In the genomic region with DNA sequence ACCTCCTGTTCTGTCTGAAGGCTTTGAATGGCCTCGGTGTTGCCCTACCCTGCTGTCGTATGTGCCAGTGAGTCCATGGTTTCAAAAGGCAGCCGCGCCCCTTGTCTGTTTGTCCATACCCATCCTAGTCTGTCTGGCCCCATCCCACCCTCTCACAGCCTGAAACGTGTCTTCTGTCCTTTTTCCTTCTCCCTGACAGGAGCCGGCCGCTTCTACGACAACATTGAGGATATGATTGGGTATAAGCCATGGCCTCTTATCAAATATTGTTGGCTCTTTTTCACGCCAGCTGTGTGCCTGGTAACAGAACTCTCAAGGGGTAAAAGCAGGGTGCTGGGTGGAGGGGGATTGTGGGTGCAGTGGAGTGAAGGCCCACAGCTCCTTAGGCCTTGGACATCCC, we compare ENCODE assay signal across 21 mouse cellular contexts. TPM values are rescaled to one million over a fixed set of nuclear protein-coding genes. Genes with fewer than 3 reads are reported as not detected.
DNase-seq lines count a peak whose midpoint lies in the region; ATAC-seq and TF ChIP-seq lines count a peak whose summit lies in the region.
"Had no signal": no experiment of that assay in that cellular context is flagged by ENCODE, and none has a peak within 500 bp of the region (broad histone marks: within the 10 kb centered on the region; RNA-seq: fewer than 3 reads in every experiment).

No protein-coding gene starts in this region.

- H3K27me3 ChIP-seq in liver, embryonic 12.5 days (replicated peaks), result no peaks in the 10 kb centered on the region
- no peaks in the 10 kb centered on the region for H3K27me3 ChIP-seq in liver, embryonic 14.5 days (ENCODE audit: control insufficient read depth, insufficient read depth, low read length)
- peaks cover 12% of the 10 kb centered on the region; the same call in 1 of the 2 replicates for H3K27me3 ChIP-seq in limb, embryonic 10.5 days (ENCODE audit: low read depth, poor library complexity, severe bottlenecking)
- H3K27me3 ChIP-seq: embryonic facial prominence, embryonic 12.5 days; forebrain, embryonic 15.5 days had no signal

- H3K27ac ChIP-seq in gastrocnemius, adult 2 months, result no peak overlapping the region
- peak overlapping the region; percentile 33; the same call in 1 of the 2 replicates for H3K27ac ChIP-seq in liver, embryonic 12.5 days
- no peak overlapping the region for H3K27ac ChIP-seq in liver, embryonic 14.5 days
- H3K27ac ChIP-seq in limb, embryonic 10.5 days, result no peak overlapping the region
- H3K27ac ChIP-seq: embryonic facial prominence, embryonic 12.5 days; forebrain, embryonic 15.5 days; heart, embryonic 15.5 days; hindbrain, embryonic 15.5 days had no signal

- peaks cover 28% of the 10 kb centered on the region for H3K4me1 ChIP-seq in liver, embryonic 12.5 days
- peaks cover 10% of the 10 kb centered on the region in 2 experiments for H3K4me1 ChIP-seq in liver, embryonic 14.5 days (replicated peaks; ENCODE audit: control insufficient read depth in 2 of 2, insufficient read depth in 2 of 2, low read length in 1 of 2)
- peaks cover 4% of the 10 kb centered on the region; the same call in 1 of the 2 replicates for H3K4me1 ChIP-seq in limb, embryonic 10.5 days
- H3K4me1 ChIP-seq: embryonic facial prominence, embryonic 12.5 days; forebrain, embryonic 15.5 days; hindbrain, embryonic 15.5 days had no signal

- H3K36me3 ChIP-seq in liver, embryonic 12.5 days, result no peaks in the 10 kb centered on the region
- no peaks in the 10 kb centered on the region for H3K36me3 ChIP-seq in liver, embryonic 14.5 days (replicated peaks; ENCODE audit: control insufficient read depth, insufficient read depth, low read depth)
- H3K36me3 ChIP-seq in limb, embryonic 10.5 days, result no peaks in the 10 kb centered on the region
- H3K36me3 ChIP-seq: embryonic facial prominence, embryonic 12.5 days; forebrain, embryonic 15.5 days; heart, embryonic 15.5 days; hindbrain, embryonic 15.5 days had no signal

- H3K4me2 ChIP-seq in liver, embryonic 12.5 days, result peak overlapping the region; percentile 66
- 0 out of 2 replicates have a peak overlapping the region, but pooled peaks have one; percentile 61 for H3K4me2 ChIP-seq in liver, embryonic 14.5 days (ENCODE audit: low read depth)
- H3K4me2 ChIP-seq: embryonic facial prominence, embryonic 12.5 days; forebrain, embryonic 15.5 days; heart, embryonic 11.5 days; heart, embryonic 15.5 days; hindbrain, embryonic 15.5 days had no signal

- H3K9me3 ChIP-seq in liver, embryonic 12.5 days (replicated peaks), result no peaks in the 10 kb centered on the region
- no peaks in the 10 kb centered on the region for H3K9me3 ChIP-seq in liver, embryonic 14.5 days (ENCODE audit: control insufficient read depth, low read length)
- no peaks in the 10 kb centered on the region for H3K9me3 ChIP-seq in limb, embryonic 10.5 days (replicated peaks)
- H3K9me3 ChIP-seq: embryonic facial prominence, embryonic 12.5 days; forebrain, embryonic 15.5 days; heart, embryonic 15.5 days; hindbrain, embryonic 15.5 days had no signal

- no peak overlapping the region for H3K4me3 ChIP-seq in gastrocnemius, adult 2 months
- no peak overlapping the region for H3K4me3 ChIP-seq in liver, embryonic 12.5 days
- H3K4me3 ChIP-seq in liver, embryonic 14.5 days (ENCODE audit: insufficient read depth in 1 of 2, low read depth in 2 of 2, low read length in 2 of 2), result no peak overlapping the region
- no peak overlapping the region for H3K4me3 ChIP-seq in limb, embryonic 10.5 days
- H3K4me3 ChIP-seq: embryonic facial prominence, embryonic 12.5 days; forebrain, embryonic 15.5 days; heart, embryonic 15.5 days; hindbrain, embryonic 15.5 days had no signal

- DNase-seq in gastrocnemius, adult 2 months, result peak; percentile 8
- no peak for DNase-seq in gastrocnemius, postnatal 4 days (ENCODE audit: low spot score in 2 of 2)
- DNase-seq in liver, result no peak
- no peak for DNase-seq in liver, embryonic 14.5 days (ENCODE audit: low read depth in 3 of 3, low spot score in 3 of 3)
- DNase-seq in limb, embryonic 10.5 days (ENCODE audit: low spot score), result no peak
- no peak for DNase-seq in frontal cortex, postnatal 25 days (ENCODE audit: low spot score in 2 of 2)
- DNase-seq: cerebellum, adult 11 months; cerebellum, adult 8-10 months; cerebellum, postnatal 14 days; gastrocnemius, postnatal 25 days; heart, adult 18-20 months; heart, postnatal 14 days had no signal

- TF ChIP-seq EP300 in liver, embryonic 14.5 days (IDR thresholded peaks at IDR 0.05; ENCODE audit: low read depth), result no peak

- intact Hi-C loops in gastrocnemius, adult 2 months (cut with DNase I), result no loop called here

- 0 out of 2 replicates have a peak overlapping the region, but pooled peaks have one; percentile 5 for H3K9ac ChIP-seq in liver, embryonic 12.5 days
- H3K9ac ChIP-seq in liver, embryonic 14.5 days (replicated peaks), result no peak overlapping the region; the same call in 1 of the 2 replicates
- H3K9ac ChIP-seq: embryonic facial prominence, embryonic 12.5 days; forebrain, embryonic 15.5 days; heart, embryonic 15.5 days; hindbrain, embryonic 15.5 days had no signal

- WGBS in liver, embryonic 12.5 days (ENCODE audit: insufficient replicate concordance), result 81% methylated on average over 9 of the region's 9 CpGs
- WGBS in liver, embryonic 14.5 days (ENCODE audit: insufficient replicate concordance), result 77% methylated on average over 9 of the region's 9 CpGs
- 79% methylated on average over 9 of the region's 9 CpGs for WGBS in limb, embryonic 10.5 days

- ATAC-seq in liver, embryonic 12.5 days, result no peak
- no peak for ATAC-seq in liver, embryonic 14.5 days (ENCODE audit: insufficient read depth)
- ATAC-seq: CD4-positive, CD25-positive, alpha-beta regulatory T cell, adult 4 months; forebrain, embryonic 15.5 days had no signal

- no peak for TF ChIP-seq CTCF in gastrocnemius, adult 2 months (IDR thresholded peaks at IDR 0.05)
- no peak for TF ChIP-seq CTCF in liver, embryonic 14.5 days (IDR thresholded peaks at IDR 0.05; ENCODE audit: low read depth)

RNA-seq across cellular contexts. Expression of a gene that starts 7.0 kb away (rescaled TPM):
- total RNA-seq in gastrocnemius, adult 2 months (2021), result under 1 TPM; 0.11 to 0.20 TPM
- total RNA-seq in gastrocnemius, postnatal 4 days (2021), result under 1 TPM; 0.10 to 0.54 TPM
- polyA plus RNA-seq in liver, embryonic 12.5 days (2016; fragmentation: Nextera tagmentation; extraction: Ambion mirVana), result 0.87 and 0.94 TPM in 2 replicates
- 1.3 and 2.1 TPM in 2 replicates for polyA plus RNA-seq in liver, embryonic 14.5 days (2012; rRNA removed)
- polyA plus RNA-seq in liver, embryonic 14.5 days (2014; fragmentation: Nextera tagmentation; extraction: Ambion mirVana), result 2.0 and 2.1 TPM in 2 replicates
- polyA plus RNA-seq in limb, embryonic 10.5 days (2016; fragmentation: Nextera tagmentation; extraction: Ambion mirVana), result 0.55 and 1.0 TPM in 2 replicates
- total RNA-seq: heart, adult 18-20 months; heart, postnatal 14 days; hematopoietic stem cell, adult 5-6 weeks; MEL had no signal
- polyA plus RNA-seq: CD4-positive, CD25-positive, alpha-beta regulatory T cell, adult 4 months; embryonic facial prominence, embryonic 12.5 days; heart, embryonic 15.5 days had no signal

RNA-seq across cellular contexts. Expression of a gene that starts 35.8 kb away (rescaled TPM):
- under 1 TPM; 0.20 to 0.46 TPM for total RNA-seq in gastrocnemius, adult 2 months (2021)
- 10 to 100 TPM; 20.4 to 26.4 TPM for total RNA-seq in gastrocnemius, postnatal 4 days (2021)
- 15.6 and 17.7 TPM in 2 replicates for polyA plus RNA-seq in liver, embryonic 12.5 days (2016; fragmentation: Nextera tagmentation; extraction: Ambion mirVana)
- 14.9 and 17.2 TPM in 2 replicates for polyA plus RNA-seq in liver, embryonic 14.5 days (2012; rRNA removed)
- 19.3 and 21.7 TPM in 2 replicates for polyA plus RNA-seq in liver, embryonic 14.5 days (2014; fragmentation: Nextera tagmentation; extraction: Ambion mirVana)
- polyA plus RNA-seq in limb, embryonic 10.5 days (2016; fragmentation: Nextera tagmentation; extraction: Ambion mirVana), result 1.1 and 1.7 TPM in 2 replicates
